Mouse (Mus musculus): ENCODE measurements around the gene C8g.

- TF ChIP-seq POLR2A (IDR thresholded peaks at IDR 0.05; ENCODE audit: borderline replicate concordance, insufficient read depth, low read length): no peak
- TF ChIP-seq CTCF (IDR thresholded peaks at IDR 0.05; ENCODE audit: borderline replicate concordance, insufficient read depth, low read depth, low read length): no peak
Observed at GRCm38 (mm10) chr2:25484901-25485647, 16.4 kb downstream of the C8g start.
